Mouse (Mus musculus) spleen, postnatal 14 days (tissue): ENCODE measurements around the gene Gm5152.
"Not testable (repeated sequence)": the region's sequence is repeated elsewhere in the genome, so short reads cannot be mapped to it uniquely, and the experiment has no call there.

Experiments used
- DNase-seq, 2 experiments: peaks; one replicate each; pipeline ENCODE4 v3.0.0; 2021 to 2022; ENCODE audit warnings: low spot score in 2 of 2

The Gm5152 gene

GRCm38 (mm10) chr5:10246426-10246825 lies at the start of gene Gm5152:
Gene Gm5152 (minus strand): TSS chr5:10246526.
- DNase-seq: not testable (repeated sequence)

- not testable (repeated sequence) for DNase-seq
Observed at GRCm38 (mm10) chr5:10254768-10255167, 8.4 kb upstream of the Gm5152 start.

- DNase-seq: not testable (repeated sequence)
Observed at GRCm38 (mm10) chr5:10245770-10246169, 556 bp downstream of the Gm5152 start.

- DNase-seq: not testable (repeated sequence)
Observed at GRCm38 (mm10) chr5:10240436-10240835, 5.9 kb downstream of the Gm5152 start.

- DNase-seq: no peak
Observed at GRCm38 (mm10) chr5:10220317-10220716, 26.0 kb downstream of the Gm5152 start.

GRCm38 (mm10) chr5:10203067-10203466 lies 43.3 kb downstream of the Gm5152 start:
- DNase-seq: no peak

- DNase-seq: no peak
Observed at GRCm38 (mm10) chr5:10196880-10197279, 49.4 kb downstream of the Gm5152 start.
